Comparison of ENCODE assay signal across 14 mouse cellular contexts in genomic region chr2:44401704-44402422, GRCm38 (mm10).
"Had no signal": no experiment of that assay in that cellular context is flagged by ENCODE, and none has a peak within 500 bp of the region (broad histone marks: within the 10 kb centered on the region; RNA-seq: fewer than 3 reads in every experiment).

No protein-coding gene starts in this region.

- H3K4me3 ChIP-seq: left cerebral cortex, adult 2 months; limb, embryonic 10.5 days; liver, embryonic 12.5 days; midbrain, embryonic 12.5 days; neural tube, embryonic 13.5 days; stomach, embryonic 15.5 days had no signal

- H3K9me3 ChIP-seq: limb, embryonic 10.5 days; liver, embryonic 12.5 days; stomach, embryonic 15.5 days had no signal

- H3K36me3 ChIP-seq: limb, embryonic 10.5 days; liver, embryonic 12.5 days; midbrain, embryonic 12.5 days; neural tube, embryonic 13.5 days; stomach, embryonic 15.5 days had no signal

- ATAC-seq: hindbrain, embryonic 16.5 days; inflammation-experienced regulatory T-cells, adult 6 months; intestine, postnatal 0 days; liver, embryonic 12.5 days; midbrain, embryonic 16.5 days had no signal

- H3K27me3 ChIP-seq: liver, embryonic 12.5 days; midbrain, embryonic 12.5 days; neural tube, embryonic 13.5 days; stomach, embryonic 15.5 days had no signal

- H3K27ac ChIP-seq: left cerebral cortex, adult 2 months; limb, embryonic 10.5 days; liver, embryonic 12.5 days; midbrain, embryonic 12.5 days; neural tube, embryonic 13.5 days; stomach, embryonic 15.5 days had no signal

- DNase-seq: kidney, adult 9 months; retina, postnatal 1 day; thymus, adult 2 months; thymus, postnatal 25 days had no signal

- H3K4me2 ChIP-seq: liver, embryonic 12.5 days; midbrain, embryonic 12.5 days; neural tube, embryonic 13.5 days; stomach, embryonic 15.5 days had no signal

- H3K4me1 ChIP-seq: liver, embryonic 12.5 days; neural tube, embryonic 13.5 days; stomach, embryonic 15.5 days had no signal

- H3K9ac ChIP-seq: liver, embryonic 12.5 days; midbrain, embryonic 12.5 days; neural tube, embryonic 13.5 days; stomach, embryonic 15.5 days had no signal
